Mouse (Mus musculus): Measurements from ENCODE around the gene P3h1. TPM values are rescaled to one million over a fixed set of nuclear protein-coding genes. Genes with fewer than 3 reads are reported as not detected.

P3h1 gene
- 15.4 and 17.9 TPM in 2 replicates for polyA plus RNA-seq (2014; fragmentation: Nextera tagmentation; extraction: Ambion mirVana)

GRCm38 (mm10) chr4:119232410-119233255, at the start of gene P3h1, which contains the start of gene AU022252:
Gene P3h1 (plus strand): TSS chr4:119232915.
Gene AU022252 (minus strand): TSS chr4:119232712.
- Histone ChIP-seq H3K4me2 (replicated peaks; ENCODE audit: low read depth, low read length) (peak within 1 kb of the TSS; percentile 95), H3K4me1 (replicated peaks; ENCODE audit: control insufficient read depth, insufficient read depth, low read length) (0 out of 2 replicates have a peak, but pooled peaks cover 2% of the 10 kb centered on the region), H3K4me3 (ENCODE audit: low read depth, low read length) (peak within 1 kb of the TSS; percentile 86), H3K9ac (ENCODE audit: low read depth, low read length) (peak within 1 kb of the TSS; percentile 86), H3K36me3 (ENCODE audit: control insufficient read depth, insufficient read depth, low read length) (no peaks in the 10 kb centered on the region), H3K27ac (ENCODE audit: low read depth, low read length) (no peak within 1 kb of the TSS), H3K27me3 (ENCODE audit: control insufficient read depth, insufficient read depth, low read length) (no peaks in the 10 kb centered on the region), H3K9me3 (ENCODE audit: control insufficient read depth, low read length) (no peaks in the 10 kb centered on the region)
- DNase-seq (ENCODE audit: low spot score) (peak; percentile 100), ATAC-seq (ENCODE audit: low FRiP score) (peak; percentile 97)
- under 1% methylated on average over 60 of the region's 71 CpGs for WGBS

- Histone ChIP-seq H3K9me3 (ENCODE audit: control insufficient read depth, low read length) (no peaks in the 10 kb centered on the region), H3K4me1 (replicated peaks; ENCODE audit: control insufficient read depth, insufficient read depth, low read length) (no peaks in the 10 kb centered on the region), H3K27ac (ENCODE audit: low read depth, low read length) (no peak overlapping the region), H3K36me3 (ENCODE audit: control insufficient read depth, insufficient read depth, low read length) (0 out of 2 replicates have a peak, but pooled peaks cover 2% of the 10 kb centered on the region), H3K4me2 (replicated peaks; ENCODE audit: low read depth, low read length) (no peak overlapping the region), H3K9ac (ENCODE audit: low read depth, low read length) (no peak overlapping the region), H3K4me3 (ENCODE audit: low read depth, low read length) (no peak overlapping the region), H3K27me3 (ENCODE audit: control insufficient read depth, insufficient read depth, low read length) (peaks cover 2% of the 10 kb centered on the region; the same call in 1 of the 2 replicates)
- DNase-seq (ENCODE audit: low spot score) = no peak
- ATAC-seq (ENCODE audit: low FRiP score) = no peak
- WGBS = 75% methylated on average over 1 of the region's 1 CpGs
Observed at GRCm38 (mm10) chr4:119183525-119183924, 49.2 kb upstream of the P3h1 start.

GRCm38 (mm10) chr4:119185771-119186170, 46.9 kb upstream of the P3h1 start:
- H3K27ac ChIP-seq (ENCODE audit: low read depth, low read length) = no peak overlapping the region
- WGBS = 85% methylated on average over 4 of the region's 4 CpGs
- H3K36me3 ChIP-seq (ENCODE audit: control insufficient read depth, insufficient read depth, low read length) = 0 out of 2 replicates have a peak, but pooled peaks cover 2% of the 10 kb centered on the region
- H3K4me3 ChIP-seq (ENCODE audit: low read depth, low read length) = no peak overlapping the region
- H3K4me1 ChIP-seq (replicated peaks; ENCODE audit: control insufficient read depth, insufficient read depth, low read length) = no peaks in the 10 kb centered on the region
- ATAC-seq (ENCODE audit: low FRiP score) (no peak), DNase-seq (ENCODE audit: low spot score) (no peak)
- H3K27me3 ChIP-seq (ENCODE audit: control insufficient read depth, insufficient read depth, low read length) = peaks cover 2% of the 10 kb centered on the region; the same call in 1 of the 2 replicates
- no peak overlapping the region for H3K4me2 ChIP-seq (replicated peaks; ENCODE audit: low read depth, low read length)
- H3K9me3 ChIP-seq (ENCODE audit: control insufficient read depth, low read length) = no peaks in the 10 kb centered on the region
- no peak overlapping the region for H3K9ac ChIP-seq (ENCODE audit: low read depth, low read length)

- Histone ChIP-seq H3K36me3 (ENCODE audit: control insufficient read depth, insufficient read depth, low read length) (no peaks in the 10 kb centered on the region), H3K4me2 (replicated peaks; ENCODE audit: low read depth, low read length) (no peak overlapping the region), H3K9me3 (ENCODE audit: control insufficient read depth, low read length) (no peaks in the 10 kb centered on the region), H3K27ac (ENCODE audit: low read depth, low read length) (no peak overlapping the region), H3K4me1 (replicated peaks; ENCODE audit: control insufficient read depth, insufficient read depth, low read length) (no peaks in the 10 kb centered on the region), H3K27me3 (ENCODE audit: control insufficient read depth, insufficient read depth, low read length) (peaks cover 2% of the 10 kb centered on the region; the same call in 1 of the 2 replicates), H3K4me3 (ENCODE audit: low read depth, low read length) (no peak overlapping the region), H3K9ac (ENCODE audit: low read depth, low read length) (no peak overlapping the region)
- WGBS = 59% methylated on average over 11 of the region's 11 CpGs
- no peak for DNase-seq (ENCODE audit: low spot score)
- ATAC-seq (ENCODE audit: low FRiP score) = no peak
Observed at GRCm38 (mm10) chr4:119188060-119188785, 44.5 kb upstream of the P3h1 start.

DNA sequence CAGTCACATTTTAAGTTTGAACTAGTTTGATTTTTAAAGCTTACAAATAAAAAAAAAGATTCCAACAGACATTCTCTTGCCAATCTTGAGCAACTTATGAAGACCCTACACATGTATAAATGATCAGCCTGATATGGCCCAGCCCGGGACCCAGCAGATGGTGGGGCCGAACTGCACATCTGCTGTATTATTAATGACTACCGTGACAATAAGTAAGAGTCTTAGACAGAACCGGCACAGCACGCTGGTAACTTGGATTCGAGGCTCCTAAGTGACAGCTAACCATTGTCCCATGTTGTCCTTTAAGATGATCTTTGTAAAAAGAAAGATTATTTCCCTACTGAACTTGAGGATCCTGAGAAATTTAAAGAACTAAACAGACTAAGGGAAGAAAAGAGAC, 43.3 kb upstream of the P3h1 start:
- no peak overlapping the region for H3K4me3 ChIP-seq (ENCODE audit: low read depth, low read length)
- no peaks in the 10 kb centered on the region for H3K36me3 ChIP-seq (ENCODE audit: control insufficient read depth, insufficient read depth, low read length)
- WGBS = 54% methylated on average over 6 of the region's 6 CpGs
- no peak overlapping the region for H3K4me2 ChIP-seq (replicated peaks; ENCODE audit: low read depth, low read length)
- no peaks in the 10 kb centered on the region for H3K9me3 ChIP-seq (ENCODE audit: control insufficient read depth, low read length)
- no peak overlapping the region for H3K9ac ChIP-seq (ENCODE audit: low read depth, low read length)
- H3K27ac ChIP-seq (ENCODE audit: low read depth, low read length) = no peak overlapping the region
- DNase-seq (ENCODE audit: low spot score) = peak; percentile 18
- H3K4me1 ChIP-seq (replicated peaks; ENCODE audit: control insufficient read depth, insufficient read depth, low read length) = no peaks in the 10 kb centered on the region
- no peak for ATAC-seq (ENCODE audit: low FRiP score)
- peaks cover 2% of the 10 kb centered on the region; the same call in 1 of the 2 replicates for H3K27me3 ChIP-seq (ENCODE audit: control insufficient read depth, insufficient read depth, low read length)

DNA sequence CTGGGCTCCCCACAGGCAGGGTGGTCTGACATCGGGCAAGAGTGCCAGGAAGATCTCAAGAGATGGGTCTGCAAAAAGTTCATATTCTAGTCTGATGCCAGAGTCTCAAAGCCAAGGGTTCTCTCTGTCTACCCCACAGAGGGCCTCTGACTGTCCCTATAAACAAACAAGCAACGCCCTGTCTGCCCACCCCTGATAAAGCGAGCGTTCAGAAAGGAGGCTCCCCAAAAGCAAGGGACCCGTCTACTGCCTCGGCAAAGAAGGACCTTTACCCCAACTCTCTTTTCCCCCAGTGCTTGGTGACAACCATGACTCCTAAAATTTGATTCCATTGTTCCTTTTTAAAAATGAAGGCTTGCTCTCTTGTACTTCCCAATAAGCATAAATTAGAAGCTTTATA, 42.9 kb upstream of the P3h1 start, which contains the start of gene Ermap:
Gene Ermap, minus strand, starts transcription at position 148 of the 400 bp plus-strand sequence.
- WGBS = 69% methylated on average over 6 of the region's 6 CpGs
- no peak within 1 kb of the TSS for H3K27ac ChIP-seq (ENCODE audit: low read depth, low read length)
- ATAC-seq (ENCODE audit: low FRiP score) = no peak

DNA sequence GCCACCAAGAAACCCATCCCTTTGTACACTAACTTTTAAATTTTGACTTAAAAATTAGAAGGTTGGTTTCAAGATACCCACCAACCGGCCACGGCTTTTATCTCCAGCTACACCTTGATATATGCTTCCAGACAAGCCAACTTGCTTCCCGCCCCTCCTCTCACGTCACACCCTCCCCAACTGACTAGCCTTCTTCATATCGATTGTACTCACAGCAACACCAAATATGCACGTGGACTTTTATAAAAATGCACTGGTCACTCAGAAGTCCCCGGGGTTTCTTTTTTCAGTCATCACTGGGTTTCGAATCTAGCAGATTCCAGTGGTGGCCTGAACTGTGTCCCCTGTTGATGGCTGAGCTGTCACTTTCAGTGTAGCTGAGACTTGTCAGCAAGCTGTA, 42.1 kb upstream of the P3h1 start:
- Histone ChIP-seq H3K4me2 (replicated peaks; ENCODE audit: low read depth, low read length) (no peak overlapping the region), H3K4me1 (replicated peaks; ENCODE audit: control insufficient read depth, insufficient read depth, low read length) (no peaks in the 10 kb centered on the region)

More for the DNA sequence above, 42.9 kb upstream of the P3h1 start, which contains the start of gene Ermap:
- Histone ChIP-seq H3K4me2 (replicated peaks; ENCODE audit: low read depth, low read length) (no peak within 1 kb of the TSS), H3K36me3 (ENCODE audit: control insufficient read depth, insufficient read depth, low read length) (no peaks in the 10 kb centered on the region), H3K9ac (ENCODE audit: low read depth, low read length) (no peak within 1 kb of the TSS), H3K9me3 (ENCODE audit: control insufficient read depth, low read length) (no peaks in the 10 kb centered on the region), H3K4me1 (replicated peaks; ENCODE audit: control insufficient read depth, insufficient read depth, low read length) (no peaks in the 10 kb centered on the region), H3K4me3 (ENCODE audit: low read depth, low read length) (no peak within 1 kb of the TSS), H3K27me3 (ENCODE audit: control insufficient read depth, insufficient read depth, low read length) (peaks cover 2% of the 10 kb centered on the region; the same call in 1 of the 2 replicates)
- no peak for DNase-seq (ENCODE audit: low spot score)

GRCm38 (mm10) chr4:119191273-119191672, 41.4 kb upstream of the P3h1 start:
- ATAC-seq (ENCODE audit: low FRiP score) = no peak
- Histone ChIP-seq H3K27me3 (ENCODE audit: control insufficient read depth, insufficient read depth, low read length) (peaks cover 2% of the 10 kb centered on the region; the same call in 1 of the 2 replicates), H3K4me1 (replicated peaks; ENCODE audit: control insufficient read depth, insufficient read depth, low read length) (no peaks in the 10 kb centered on the region; the same call in 1 of the 2 replicates), H3K9me3 (ENCODE audit: control insufficient read depth, low read length) (no peaks in the 10 kb centered on the region), H3K27ac (ENCODE audit: low read depth, low read length) (no peak overlapping the region), H3K4me2 (replicated peaks; ENCODE audit: low read depth, low read length) (no peak overlapping the region), H3K4me3 (ENCODE audit: low read depth, low read length) (no peak overlapping the region), H3K36me3 (ENCODE audit: control insufficient read depth, insufficient read depth, low read length) (no peaks in the 10 kb centered on the region), H3K9ac (ENCODE audit: low read depth, low read length) (no peak overlapping the region)
- DNase-seq (ENCODE audit: low spot score) = no peak
- WGBS = 82% methylated on average over 3 of the region's 3 CpGs

More for the DNA sequence above, 42.1 kb upstream of the P3h1 start:
- Histone ChIP-seq H3K36me3 (ENCODE audit: control insufficient read depth, insufficient read depth, low read length) (no peaks in the 10 kb centered on the region), H3K9ac (ENCODE audit: low read depth, low read length) (no peak overlapping the region), H3K4me3 (ENCODE audit: low read depth, low read length) (no peak overlapping the region), H3K9me3 (ENCODE audit: control insufficient read depth, low read length) (no peaks in the 10 kb centered on the region), H3K27ac (ENCODE audit: low read depth, low read length) (no peak overlapping the region), H3K27me3 (ENCODE audit: control insufficient read depth, insufficient read depth, low read length) (peaks cover 2% of the 10 kb centered on the region; the same call in 1 of the 2 replicates)
- WGBS = 85% methylated on average over 8 of the region's 8 CpGs
- DNase-seq (ENCODE audit: low spot score) (no peak), ATAC-seq (ENCODE audit: low FRiP score) (no peak)
